Mouse (Mus musculus) MEL (cell line): ENCODE data around the gene Emilin2. TPM values are rescaled to one million over a fixed set of nuclear protein-coding genes. Genes with fewer than 3 reads are reported as not detected.

Experiments
- DNase-seq: peaks from one replicate; pipeline ENCODE4 v3.0.0; 2011; ENCODE audit warnings: low read depth, low spot score
- H3K27ac ChIP-seq: 2 replicates; pipeline ENCODE4 v1.5.1; 2012; ENCODE audit warnings: low read depth, mild to moderate bottlenecking, control low read depth, low read length, moderate library complexity; ENCODE audit not compliant: control insufficient read depth
- H3K27me3 ChIP-seq, 2 experiments: fragments of 150-350 bp in 1 of 2; sonication (generic) in 1 of 2; 2 replicates each; pipeline ENCODE4 v1.6.1; 2012; ENCODE audit warnings: low read length in 2 of 2, mild to moderate bottlenecking in 2 of 2, improper control_type of control experiment in 1 of 2, moderate library complexity in 1 of 2; ENCODE audit not compliant: insufficient read depth in 2 of 2, control insufficient read depth in 1 of 2
- H3K36me3 ChIP-seq, 2 experiments: 2 replicates each; pipeline ENCODE4 v1.6.1; 2012 to 2014; ENCODE audit warnings: low read length in 2 of 2, improper control_type of control experiment in 1 of 2, inconsistent platforms in 1 of 2, mild to moderate bottlenecking in 1 of 2; ENCODE audit not compliant: insufficient read depth in 2 of 2, control insufficient read depth in 1 of 2
- H3K4me1 ChIP-seq, 2 experiments: fragments of 150-350 bp in 1 of 2; sonication (generic) in 1 of 2; 2 replicates each; pipeline ENCODE4 v1.6.1; 2012; ENCODE audit warnings: low read length in 2 of 2, improper control_type of control experiment in 1 of 2, mild to moderate bottlenecking in 1 of 2; ENCODE audit not compliant: insufficient read depth in 2 of 2, control insufficient read depth in 1 of 2
- H3K4me3 ChIP-seq, 2 experiments: fragments of 150-350 bp in 1 of 2; sonication (generic) in 1 of 2; 2 replicates each; pipeline ENCODE4 v1.5.1; 2012; ENCODE audit warnings: low read depth in 2 of 2, low read length in 2 of 2, mild to moderate bottlenecking in 2 of 2, moderate library complexity in 2 of 2, control low read depth in 1 of 2, improper control_type of control experiment in 1 of 2; ENCODE audit not compliant: control insufficient read depth in 1 of 2, insufficient read depth in 1 of 2
- H3K79me2 ChIP-seq: 2 replicates; pipeline ENCODE4 v1.6.1; 2012; ENCODE audit warnings: mild to moderate bottlenecking, low read length, moderate library complexity; ENCODE audit not compliant: control insufficient read depth, poor library complexity, insufficient read depth
- H3K9ac ChIP-seq: 2 replicates; pipeline ENCODE4 v1.6.1; 2012; ENCODE audit warnings: low read depth, mild to moderate bottlenecking, control low read depth, low read length, moderate library complexity; ENCODE audit not compliant: control insufficient read depth, poor library complexity, severe bottlenecking
- H3K9me3 ChIP-seq: fragments of 150-350 bp; sonication (generic); replicated peaks from 2 replicates; pipeline ENCODE4 v1.6.1; 2012; ENCODE audit warnings: mild to moderate bottlenecking, low read length, improper control_type of control experiment, moderate library complexity; ENCODE audit not compliant: insufficient read depth
- BHLHE40 ChIP-seq: IDR thresholded peaks from 2 replicates; pipeline ENCODE4 v1.6.1; 2012; ENCODE audit warnings: low read depth, mild to moderate bottlenecking, inconsistent platforms, low read length, improper control_type of control experiment, borderline replicate concordance
- CHD1 ChIP-seq: IDR thresholded peaks from 2 replicates; pipeline ENCODE4 v1.6.1; 2012; ENCODE audit warnings: low read depth, mild to moderate bottlenecking, inconsistent platforms, low read length, improper control_type of control experiment
- CTCF ChIP-seq, 3 experiments: IDR thresholded peaks in 2 of 3; conservative IDR thresholded peaks in 1 of 3; 2 replicates each; pipeline ENCODE4 v1.5.1; 2011 to 2012; ENCODE audit warnings: low read length in 3 of 3, low read depth in 2 of 3, mild to moderate bottlenecking in 2 of 3, improper control_type of control experiment in 1 of 3, inconsistent platforms in 1 of 3, mixed read lengths in 1 of 3, moderate library complexity in 1 of 3; ENCODE audit not compliant: control insufficient read depth in 1 of 3, insufficient read depth in 1 of 3, poor library complexity in 1 of 3, severe bottlenecking in 1 of 3
- E2F4 ChIP-seq: IDR thresholded peaks from 2 replicates; pipeline ENCODE4 v1.6.1; 2011; ENCODE audit warnings: low read depth, low read length, improper control_type of control experiment, borderline replicate concordance
- EP300 ChIP-seq, 2 experiments: IDR thresholded peaks; 2 replicates each; pipeline ENCODE4 v1.6.1; 2011; ENCODE audit warnings: improper control_type of control experiment in 2 of 2, low read length in 2 of 2, low read depth in 1 of 2, mild to moderate bottlenecking in 1 of 2
- ETS1 ChIP-seq: IDR thresholded peaks from 2 replicates; pipeline ENCODE4 v1.6.1; 2012; ENCODE audit warnings: low read depth, mild to moderate bottlenecking, inconsistent platforms, low read length, improper control_type of control experiment, moderate library complexity
- GABPA ChIP-seq: IDR thresholded peaks from 2 replicates; pipeline ENCODE4 v1.6.1; 2012; ENCODE audit warnings: low read depth, mild to moderate bottlenecking, inconsistent platforms, low read length, improper control_type of control experiment, moderate library complexity
- MAFK ChIP-seq: IDR thresholded peaks from 2 replicates; pipeline ENCODE4 v1.6.1; 2011; ENCODE audit warnings: low read depth, mild to moderate bottlenecking, low read length, improper control_type of control experiment, borderline replicate concordance
- MAX ChIP-seq: IDR thresholded peaks from 2 replicates; pipeline ENCODE4 v1.6.1; 2011; ENCODE audit warnings: low read length, improper control_type of control experiment
- MEF2A ChIP-seq: IDR thresholded peaks from 2 replicates; pipeline ENCODE4 v1.6.1; 2014; ENCODE audit warnings: low read depth, mild to moderate bottlenecking, inconsistent platforms, low read length, improper control_type of control experiment; ENCODE audit not compliant: poor library complexity, insufficient replicate concordance, severe bottlenecking; ENCODE audit errors: extremely low read depth
- MXI1 ChIP-seq: IDR thresholded peaks from 2 replicates; pipeline ENCODE4 v1.6.1; 2011; ENCODE audit warnings: mild to moderate bottlenecking, low read depth, low read length, improper control_type of control experiment
- MYB ChIP-seq: IDR thresholded peaks from 2 replicates; pipeline ENCODE4 v1.6.1; 2011; ENCODE audit warnings: mild to moderate bottlenecking, low read depth, low read length, improper control_type of control experiment
- MYC ChIP-seq: IDR thresholded peaks from 2 replicates; pipeline ENCODE4 v1.6.1; 2011; ENCODE audit warnings: low read depth, mild to moderate bottlenecking, low read length, improper control_type of control experiment, moderate library complexity
- NELFE ChIP-seq: IDR thresholded peaks from 2 replicates; pipeline ENCODE4 v1.6.1; 2011; ENCODE audit warnings: low read depth, low read length, improper control_type of control experiment
- NRF1 ChIP-seq: IDR thresholded peaks from 2 replicates; pipeline ENCODE4 v1.6.1; 2014; ENCODE audit warnings: low read depth, mild to moderate bottlenecking, inconsistent platforms, low read length, improper control_type of control experiment, moderate library complexity; ENCODE audit not compliant: poor library complexity, insufficient read depth, severe bottlenecking
- POLR2AphosphoS2 ChIP-seq: IDR thresholded peaks from 2 replicates; pipeline ENCODE4 v1.6.1; 2011; ENCODE audit warnings: low read length, improper control_type of control experiment
- RAD21 ChIP-seq: IDR thresholded peaks from 2 replicates; pipeline ENCODE4 v1.6.1; 2011; ENCODE audit warnings: mild to moderate bottlenecking, low read depth, low read length, improper control_type of control experiment
- RCOR1 ChIP-seq: IDR thresholded peaks from 2 replicates; pipeline ENCODE4 v1.6.1; 2012; ENCODE audit warnings: low read depth, mild to moderate bottlenecking, inconsistent platforms, low read length, improper control_type of control experiment
- SIN3A ChIP-seq: IDR thresholded peaks from 2 replicates; pipeline ENCODE4 v1.6.1; 2012; ENCODE audit warnings: low read length, improper control_type of control experiment, inconsistent platforms
- TAL1 ChIP-seq: IDR thresholded peaks from 2 replicates; pipeline ENCODE4 v1.6.1; 2012; ENCODE audit warnings: mild to moderate bottlenecking, inconsistent platforms, low read length, moderate library complexity, mixed read lengths
- TCF12 ChIP-seq: IDR thresholded peaks from 2 replicates; pipeline ENCODE4 v1.6.1; 2014; ENCODE audit warnings: low read depth, mild to moderate bottlenecking, inconsistent platforms, low read length, improper control_type of control experiment, moderate library complexity
- UBTF ChIP-seq: IDR thresholded peaks from 2 replicates; pipeline ENCODE4 v1.6.1; 2012; ENCODE audit warnings: low read depth, mild to moderate bottlenecking, inconsistent platforms, low read length, improper control_type of control experiment, moderate library complexity, borderline replicate concordance; ENCODE audit not compliant: insufficient read depth
- USF1 ChIP-seq: IDR thresholded peaks from 2 replicates; pipeline ENCODE4 v1.6.1; 2014; ENCODE audit warnings: low read depth, mild to moderate bottlenecking, inconsistent platforms, low read length, improper control_type of control experiment, moderate library complexity
- ZC3H11A ChIP-seq: IDR thresholded peaks from 2 replicates; pipeline ENCODE4 v1.6.1; 2012; ENCODE audit warnings: low read depth, mild to moderate bottlenecking, inconsistent platforms, low read length, improper control_type of control experiment
- ZKSCAN1 ChIP-seq: IDR thresholded peaks from 2 replicates; pipeline ENCODE4 v1.6.1; 2012; ENCODE audit warnings: low read depth, mild to moderate bottlenecking, inconsistent platforms, low read length, improper control_type of control experiment, moderate library complexity
- ZNF384 ChIP-seq: IDR thresholded peaks from 2 replicates; pipeline ENCODE4 v1.6.1; 2012; ENCODE audit warnings: low read depth, mild to moderate bottlenecking, inconsistent platforms, low read length, improper control_type of control experiment
- polyA plus RNA-seq, 2 experiments: library from polyadenylated mRNA; stranded (reverse) in 1 of 2; unstranded in 1 of 2; fragments of >175 nt in 1 of 2; fragments of >200 nt in 1 of 2; gene quantifications; 2 replicates each; pipeline versions ENCODE4 v1.2.1 to v1.2.4; 2012; ENCODE audit warnings: low replicate concordance in 2 of 2, low read depth in 1 of 2; ENCODE audit not compliant: insufficient read length in 2 of 2, insufficient read depth in 1 of 2, missing spikeins in 1 of 2
- total RNA-seq: library from RNA; depleted of rRNA; stranded (reverse); fragments of 300-350 nt; gene quantifications from 2 replicates; pipeline ENCODE4 v1.2.3, GENCODE M21; 2012

The Emilin2 gene
- total and polyA plus RNA-seq, 3 experiments = 37.4 to 95.5 (median 92.6) TPM

- no peak for TF ChIP-seq UBTF
- TF ChIP-seq RCOR1 = peak; percentile 49; the same call in 1 of the 2 replicates
- TF ChIP-seq MAFK = no peak
- TF ChIP-seq MYC = 0 out of 2 replicates have a peak, but pooled peaks have one; percentile 32
- peak; percentile 39 to 44; a peak in 3 of 4 replicates for TF ChIP-seq EP300 (IDR thresholded peaks at IDR 0.05; ENCODE audit: low read depth in 1 of 2, low read length in 2 of 2)
- TF ChIP-seq MYB = peak; percentile 32; the same call in 1 of the 2 replicates
- TF ChIP-seq NRF1 = no peak
- no peak for TF ChIP-seq POLR2AphosphoS2
- peak; percentile 27; the same call in 1 of the 2 replicates for TF ChIP-seq MXI1
- no peak for TF ChIP-seq SIN3A
- TF ChIP-seq ETS1 = peak; percentile 22; the same call in 1 of the 2 replicates
- no peak for TF ChIP-seq E2F4
- 0 out of 2 replicates have a peak, but pooled peaks have one; percentile 57 for TF ChIP-seq CHD1
- TF ChIP-seq GABPA = 0 out of 2 replicates have a peak, but pooled peaks have one; percentile 26
- peak; percentile 59 for TF ChIP-seq MAX
- Histone ChIP-seq H3K4me1 (peaks cover 51 to 63% of the 10 kb centered on the region in 2 experiments), H3K9me3 (no peaks in the 10 kb centered on the region), H3K27ac (peak overlapping the region; percentile 94), H3K79me2 (peaks cover 10% of the 10 kb centered on the region), H3K36me3 (peaks cover 0 to 67% of the 10 kb centered on the region in 2 experiments; a peak in 2 of 4 replicates), H3K9ac (no peak overlapping the region), H3K4me3 (no peak overlapping the region), H3K27me3 (no peaks in the 10 kb centered on the region)
- DNase-seq = peak; percentile 74
Measured at GRCm38 (mm10) chr17:71291897-71292420, 19.8 kb downstream of the Emilin2 start.

- Histone ChIP-seq H3K79me2 (peaks cover 17% of the 10 kb centered on the region), H3K27ac (peak overlapping the region; percentile 94), H3K27me3 (no peaks in the 10 kb centered on the region), H3K4me3 (no peak overlapping the region), H3K9ac (peak overlapping the region; percentile 38; the same call in 1 of the 2 replicates), H3K4me1 (peaks cover 61 to 74% of the 10 kb centered on the region in 2 experiments), H3K36me3 (peaks cover 0 to 79% of the 10 kb centered on the region in 2 experiments; a peak in 2 of 4 replicates), H3K9me3 (no peaks in the 10 kb centered on the region)
- DNase-seq = peak; percentile 91
- TF ChIP-seq TAL1 (peak; percentile 84), BHLHE40 (no peak; the same call in 1 of the 2 replicates), CTCF (IDR thresholded peaks at IDR 0.05 in 2 of 3, conservative IDR thresholded peaks at IDR 0.05 in 1 of 3; ENCODE audit: control insufficient read depth in 1 of 3, insufficient read depth in 1 of 3, low read depth in 2 of 3, low read length in 3 of 3, poor library complexity in 1 of 3, severe bottlenecking in 1 of 3) (no peak), UBTF (no peak), MEF2A (no peak), RAD21 (no peak), USF1 (no peak), ETS1 (peak; percentile 76), ZNF384 (no peak), NELFE (no peak), MYB (peak; percentile 14; the same call in 1 of the 2 replicates), TCF12 (peak; percentile 85), MAX (no peak), MAFK (peak; percentile 37; the same call in 1 of the 2 replicates), MYC (peak; percentile 26; the same call in 1 of the 2 replicates), ZC3H11A (no peak), ZKSCAN1 (no peak), MXI1 (no peak; the same call in 1 of the 2 replicates)
Measured at GRCm38 (mm10) chr17:71290486-71291410, 21.0 kb downstream of the Emilin2 start.
